Mouse (Mus musculus) B cell, adult 2 months (primary cell): ENCODE measurements around the gene Sdsl.
A peak's percentile ranks its signal among the peaks of the same experiment; 100 is the strongest.

Source experiments
- DNase-seq, 2 experiments: peaks; one replicate each; pipeline ENCODE4 v3.0.0; 2022

Sdsl gene

DNA sequence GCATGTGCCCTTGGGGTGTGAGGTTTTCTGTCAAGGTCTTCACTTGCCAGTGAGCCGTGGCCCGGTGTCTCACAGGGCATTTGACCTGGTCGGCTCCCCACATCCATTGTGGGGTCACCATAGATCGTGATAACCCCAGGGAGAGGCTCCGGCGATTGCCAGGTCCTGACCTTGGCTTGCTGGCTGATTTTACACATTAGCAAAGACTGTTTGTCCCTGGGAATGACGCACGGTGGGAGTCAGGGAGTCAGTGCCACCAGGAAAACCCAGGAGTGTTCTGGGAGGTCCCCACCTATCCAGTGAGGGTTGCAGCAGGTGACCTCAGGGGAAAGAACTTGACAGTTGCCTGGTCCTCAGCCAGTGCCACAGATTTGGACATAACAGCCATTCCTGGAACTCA, at the start of gene Sdsl:
Gene Sdsl (minus strand): TSS at position 41 of the 400 bp plus-strand sequence.
- no peak for DNase-seq

DNA sequence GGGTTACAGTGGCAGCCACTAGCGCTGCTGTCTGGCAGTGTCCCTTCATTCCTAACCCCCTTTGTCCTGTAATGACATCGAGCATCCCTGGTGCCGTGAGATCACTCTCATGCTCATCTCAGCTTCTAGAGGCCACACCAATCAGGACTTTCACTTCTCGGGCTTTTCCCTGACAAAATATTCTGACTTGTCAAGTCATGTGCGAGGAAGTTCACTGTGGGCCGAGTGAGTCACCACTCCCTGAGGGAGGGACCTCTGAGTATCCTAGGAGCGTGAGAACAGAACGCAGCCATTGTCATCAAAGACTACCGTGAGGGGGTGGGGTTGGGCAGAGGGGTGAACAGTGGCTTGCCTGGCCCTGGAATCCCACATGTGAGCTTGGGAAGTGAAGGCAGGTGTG, 44.9 kb upstream of the Sdsl start:
- DNase-seq: no peak

DNA sequence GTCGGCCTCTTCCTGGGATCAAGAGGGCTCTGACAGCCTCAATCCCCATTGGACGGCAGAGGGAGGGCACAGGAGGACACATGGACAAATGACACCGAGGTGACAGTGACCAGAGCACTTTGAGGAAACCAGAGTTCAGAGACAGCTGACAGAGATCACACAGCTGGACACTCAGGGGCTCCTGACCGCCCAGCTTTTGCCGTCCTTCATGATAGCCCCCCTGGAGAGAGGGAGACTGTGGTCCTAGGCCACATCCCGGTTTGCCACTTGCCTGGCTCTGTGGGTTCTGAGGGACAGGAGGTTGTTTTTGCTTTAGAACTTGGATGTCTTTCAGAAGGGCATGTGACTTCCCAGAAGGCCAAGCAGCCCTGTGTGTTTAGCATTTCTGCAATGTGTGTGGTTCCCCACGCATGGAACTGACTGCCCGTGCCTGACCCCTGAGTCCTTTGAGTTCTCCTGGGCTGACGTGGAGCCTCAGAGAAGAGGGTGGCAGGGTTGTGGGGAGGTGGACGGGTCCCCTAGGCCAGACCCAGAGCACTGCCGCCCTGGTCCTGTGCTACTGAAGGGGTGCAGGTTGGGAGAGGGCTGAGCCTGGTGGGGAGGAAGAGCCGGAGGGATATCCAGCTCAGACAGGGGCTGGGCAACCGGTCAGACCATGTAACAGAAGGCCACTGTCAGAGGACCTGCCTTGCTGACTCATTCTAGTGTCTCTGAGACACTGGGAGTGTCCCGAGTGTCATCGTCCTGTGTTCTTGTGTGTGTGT, 43.8 kb upstream of the Sdsl start:
- no peak for DNase-seq

DNA sequence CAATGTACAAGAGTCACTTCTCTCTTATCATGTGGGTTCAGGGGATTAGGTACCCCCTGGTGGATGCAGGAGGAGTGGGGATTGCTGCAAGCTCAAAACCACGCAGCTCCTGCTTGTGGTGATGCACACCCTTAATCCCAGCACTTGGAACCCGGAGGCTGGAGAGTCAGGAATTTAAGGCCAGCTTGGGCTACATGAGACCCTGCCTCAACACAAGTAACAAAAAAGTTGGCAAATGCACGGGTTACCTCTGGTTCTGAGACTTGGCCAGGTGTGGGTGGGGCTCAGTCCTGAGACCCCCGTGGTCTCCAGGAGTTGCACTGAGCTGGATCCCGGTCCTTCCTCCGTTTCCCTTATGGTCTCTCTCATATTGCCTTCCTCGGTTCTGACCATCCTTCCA, 42.8 kb upstream of the Sdsl start:
- DNase-seq: no peak

DNA sequence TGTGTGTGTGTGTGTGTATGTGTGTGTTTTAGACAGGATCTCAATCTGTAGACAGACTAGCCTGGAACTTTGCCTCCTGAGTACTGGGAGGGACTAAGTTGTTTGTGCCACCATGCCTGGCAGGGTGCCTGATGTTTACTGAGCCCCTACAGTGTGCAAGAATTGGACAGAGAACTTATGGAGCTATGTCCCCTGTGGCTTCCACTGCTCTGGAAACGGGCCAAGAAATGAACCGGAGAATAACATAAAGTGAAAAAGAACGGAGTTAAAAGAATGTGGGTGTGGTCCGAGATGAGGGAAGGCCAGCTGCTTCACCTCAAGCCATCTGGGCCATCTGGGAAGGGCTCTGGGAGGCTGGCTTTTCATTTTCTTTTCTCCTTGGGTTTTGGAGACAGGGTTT, 42.1 kb upstream of the Sdsl start:
- no peak for DNase-seq

DNA sequence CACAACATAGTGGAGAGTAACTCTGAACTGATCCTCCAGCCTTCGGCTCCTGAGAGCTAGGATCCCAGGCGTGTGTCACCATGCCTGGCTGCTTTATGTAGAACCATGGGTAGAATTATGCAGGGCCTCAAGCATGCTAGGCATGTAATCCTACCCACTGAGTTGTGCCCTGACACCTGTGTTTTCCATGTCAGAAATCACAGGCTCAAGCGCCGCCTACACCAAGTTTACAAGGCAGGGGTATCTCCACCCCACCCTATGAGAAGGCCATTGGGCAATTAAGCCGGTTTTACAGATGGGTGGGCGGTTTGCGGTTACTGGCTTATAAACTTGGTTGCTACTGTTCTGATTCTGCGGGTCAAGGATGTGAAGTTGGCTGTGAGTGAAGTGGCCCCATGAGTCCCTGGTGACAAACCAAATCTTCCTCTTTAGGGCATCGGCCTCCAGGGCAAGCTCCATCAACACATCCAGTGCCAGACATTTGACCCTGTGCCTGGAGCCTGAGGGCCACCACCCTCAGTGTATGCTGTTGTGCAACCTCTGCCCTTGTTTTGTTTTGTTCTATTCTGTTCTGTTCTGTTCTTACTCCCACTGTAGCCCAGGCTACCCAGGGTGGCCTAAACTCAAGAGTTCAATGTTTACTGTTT, 41.5 kb upstream of the Sdsl start:
- DNase-seq: no peak

DNA sequence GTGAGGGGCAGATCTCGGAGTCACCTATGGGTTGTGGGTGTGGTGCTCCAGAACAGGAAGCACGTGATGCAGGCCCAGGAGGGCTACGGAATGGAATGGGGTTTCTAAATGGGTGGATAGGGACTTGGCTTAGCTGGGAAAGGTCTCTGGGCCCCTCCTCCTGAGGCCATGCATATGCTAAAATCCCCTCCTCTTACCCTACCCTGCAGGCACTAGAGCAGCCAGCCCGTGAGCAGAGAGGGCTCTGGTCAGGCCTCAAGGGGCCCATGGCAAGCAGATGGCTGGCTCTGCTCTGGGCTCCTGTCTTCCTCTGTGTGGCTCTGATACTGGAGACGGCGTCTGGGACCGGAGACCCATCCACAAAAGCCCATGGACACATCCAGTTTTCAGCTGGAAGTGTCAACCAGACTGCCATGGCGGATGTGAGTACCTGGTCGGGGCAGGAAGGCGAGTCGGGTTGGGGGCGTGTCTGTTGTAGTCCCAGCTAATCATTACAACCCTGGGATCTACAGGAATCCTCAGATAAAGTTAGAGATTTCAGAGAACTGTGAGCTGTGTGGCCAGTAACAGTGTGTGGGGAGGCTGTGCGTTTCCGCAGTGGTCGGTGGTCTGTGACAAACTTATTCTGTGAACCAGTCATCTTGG, 40.4 kb upstream of the Sdsl start:
- DNase-seq: no peak

DNA sequence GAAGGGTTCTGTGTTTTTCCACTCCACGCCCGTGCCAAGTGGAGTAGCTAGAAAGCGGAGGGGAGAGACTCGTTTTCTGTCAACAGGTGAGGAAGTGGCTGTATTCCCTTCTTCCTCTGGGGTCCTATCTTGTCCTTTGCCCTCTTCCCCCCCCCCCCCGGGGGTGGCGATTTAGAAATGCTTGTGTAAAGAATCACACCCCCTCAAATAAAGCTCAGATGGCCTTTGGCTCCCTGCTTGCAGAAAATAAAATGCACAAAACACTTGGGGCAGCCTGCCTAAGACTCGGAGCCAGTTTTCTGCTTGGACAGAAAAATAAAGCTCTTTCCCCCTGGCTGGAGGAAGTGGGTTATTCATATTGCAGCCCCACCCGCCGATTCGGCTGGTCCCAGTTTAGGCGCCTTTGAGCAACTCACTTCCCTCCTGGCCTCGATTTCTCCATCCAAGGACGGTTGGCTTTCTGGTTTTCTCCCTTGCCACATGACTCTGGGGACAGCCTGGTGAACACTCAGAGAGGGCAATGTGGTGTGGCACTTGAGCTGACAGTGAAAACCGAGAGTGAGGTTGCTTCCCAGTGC, 39.1 kb upstream of the Sdsl start:
- DNase-seq: peak in 1 of 2 experiments; percentile 20

DNA sequence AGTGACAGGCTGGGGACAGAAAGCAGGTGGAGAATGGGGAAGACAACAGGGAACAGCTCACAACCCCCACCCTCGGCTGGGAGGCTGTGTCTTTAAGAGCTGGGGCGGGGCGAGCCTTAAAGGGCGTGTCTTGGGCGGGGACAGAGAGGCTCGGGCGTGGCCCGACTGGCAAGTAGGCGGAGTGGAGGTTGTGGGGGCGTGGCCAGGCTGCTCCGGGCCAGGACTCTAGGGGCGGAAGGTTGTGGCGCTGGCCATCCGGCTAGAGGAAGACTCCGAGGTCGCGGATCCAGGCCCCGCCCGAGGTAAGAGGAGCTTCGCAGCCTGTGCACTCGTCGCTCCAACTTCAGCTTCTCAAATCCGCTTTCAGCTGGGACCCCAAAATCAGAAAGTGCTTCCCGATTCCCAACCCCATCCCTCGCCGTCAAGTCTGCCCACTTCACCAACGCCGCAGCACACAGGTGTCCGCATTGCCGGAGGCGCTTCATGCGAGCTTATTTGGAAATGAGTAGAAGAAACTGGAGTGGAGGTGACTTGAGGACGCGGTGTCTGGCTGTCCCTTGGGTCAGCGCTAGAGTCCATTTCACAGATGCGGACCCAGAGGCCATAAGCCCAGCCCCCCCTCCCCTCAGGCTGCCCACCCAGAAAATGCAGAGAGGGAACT, 38.5 kb upstream of the Sdsl start, which contains the start of gene Slc8b1:
Gene Slc8b1 (plus strand): TSS at position 187 of the 661 bp plus-strand sequence.
- peak; percentile 99 for DNase-seq

DNA sequence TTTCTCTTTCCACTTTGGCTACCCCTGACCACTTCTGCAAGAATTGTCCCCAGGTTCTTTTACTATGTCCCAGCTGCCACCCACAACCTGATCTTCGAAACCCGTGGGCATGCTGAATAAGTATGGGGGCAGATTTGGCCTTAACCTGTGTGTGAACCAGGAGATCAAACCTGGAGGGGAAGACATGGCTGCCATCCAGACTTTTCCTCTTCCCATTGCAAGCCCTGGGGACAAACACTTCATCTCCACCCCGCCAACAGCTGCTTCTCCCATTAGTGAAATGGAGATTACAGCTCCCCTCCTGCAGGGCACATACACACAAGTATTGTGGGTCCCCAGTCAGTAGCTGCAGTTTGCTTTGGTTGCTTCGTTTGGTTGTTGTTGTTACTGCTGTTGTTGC, 34.7 kb upstream of the Sdsl start:
- DNase-seq: no peak

DNA sequence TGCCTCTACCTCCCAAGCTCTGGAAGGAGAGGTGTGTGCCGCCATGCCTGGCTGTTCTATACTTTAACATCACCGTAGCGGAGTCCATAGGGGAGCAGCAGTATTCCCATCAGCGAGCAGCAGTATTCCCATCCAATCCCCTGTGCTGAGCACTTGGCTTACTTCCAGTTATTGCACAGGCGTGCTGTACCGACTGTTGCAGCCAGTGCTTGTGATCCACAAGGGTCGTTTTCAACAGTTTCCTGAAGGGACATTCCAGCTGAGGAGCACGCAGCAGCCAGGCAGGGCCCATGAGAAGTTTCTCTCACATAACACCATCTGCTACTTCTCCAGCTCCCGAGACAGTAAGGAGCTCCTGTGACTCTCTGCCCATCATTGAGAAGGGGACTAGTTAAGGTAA, 33.9 kb upstream of the Sdsl start:
- no peak for DNase-seq

DNA sequence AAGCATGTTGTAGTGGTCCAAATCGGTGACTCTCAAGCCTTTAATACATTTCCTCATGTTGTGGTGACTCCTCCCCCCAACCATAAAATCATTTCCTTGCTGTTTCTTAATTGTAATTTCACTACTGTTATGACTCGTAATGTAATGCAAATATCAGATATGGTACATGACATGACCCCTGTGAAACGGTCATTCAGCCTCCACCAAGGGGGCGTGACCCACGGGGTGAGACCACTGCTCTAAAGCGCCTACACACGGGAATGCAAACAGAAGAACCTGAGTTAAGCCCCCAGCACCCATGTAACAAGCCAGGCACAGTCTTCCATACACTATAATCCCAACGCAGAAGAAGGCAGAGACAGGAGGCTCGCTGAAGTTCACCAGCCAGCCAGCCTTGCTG, 33.2 kb upstream of the Sdsl start:
- DNase-seq: no peak

DNA sequence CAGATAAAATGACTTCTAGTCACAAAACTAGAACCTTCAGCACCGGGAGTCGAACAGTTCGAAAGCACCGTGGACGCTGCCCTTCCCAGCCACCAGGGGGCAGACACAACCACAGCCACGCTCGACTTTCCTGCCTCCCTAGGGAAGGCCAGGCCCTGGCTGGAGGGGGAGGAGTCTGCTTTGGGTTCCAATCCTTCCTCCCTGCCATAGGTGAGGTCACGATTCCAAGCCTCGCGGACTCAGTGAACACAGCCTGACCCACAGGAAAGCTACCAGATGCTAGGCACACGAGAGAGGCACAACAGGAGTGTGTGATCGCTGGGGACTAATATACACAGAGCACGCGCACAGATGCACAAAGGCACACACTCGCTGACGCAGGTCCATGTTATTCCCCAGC, 32.8 kb upstream of the Sdsl start:
- peak; percentile 72 to 78 for DNase-seq

DNA sequence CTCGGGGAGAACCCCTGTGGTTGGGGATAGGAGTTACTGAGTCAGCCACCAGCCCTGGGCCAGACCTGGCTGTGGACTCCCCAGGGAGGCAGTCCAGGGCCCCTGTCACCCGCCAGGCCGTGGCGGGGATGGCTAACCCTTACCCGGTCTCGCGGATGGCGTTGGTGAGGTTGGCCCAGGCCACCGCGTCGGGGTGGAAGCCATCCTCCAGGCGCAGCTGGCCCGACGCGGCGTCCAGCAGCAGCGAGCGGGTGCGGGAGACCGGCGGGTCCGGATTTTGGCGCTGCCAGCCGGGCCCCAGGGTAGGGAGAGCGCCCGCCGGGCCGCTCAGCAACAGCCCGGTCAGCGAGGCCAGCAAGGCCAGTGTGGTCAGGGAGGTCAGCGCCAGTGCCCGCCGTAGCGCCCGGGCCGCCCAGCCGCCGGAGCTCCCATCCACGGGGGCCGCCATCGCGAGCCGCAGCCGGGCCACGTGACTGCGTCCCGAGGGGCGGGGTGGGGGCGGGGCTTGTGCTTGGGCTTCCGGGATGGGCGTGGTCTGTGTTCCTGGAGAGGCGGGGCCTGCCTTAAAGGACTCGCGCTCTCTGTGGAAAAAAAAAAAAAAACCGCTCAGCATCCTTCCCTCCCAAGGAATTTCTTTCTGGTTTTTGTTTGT, 30.7 kb upstream of the Sdsl start, which contains the start of gene Plbd2:
Gene Plbd2 (minus strand): TSS at position 482 of the 652 bp plus-strand sequence.
- peak; percentile 82 to 83 for DNase-seq

DNA sequence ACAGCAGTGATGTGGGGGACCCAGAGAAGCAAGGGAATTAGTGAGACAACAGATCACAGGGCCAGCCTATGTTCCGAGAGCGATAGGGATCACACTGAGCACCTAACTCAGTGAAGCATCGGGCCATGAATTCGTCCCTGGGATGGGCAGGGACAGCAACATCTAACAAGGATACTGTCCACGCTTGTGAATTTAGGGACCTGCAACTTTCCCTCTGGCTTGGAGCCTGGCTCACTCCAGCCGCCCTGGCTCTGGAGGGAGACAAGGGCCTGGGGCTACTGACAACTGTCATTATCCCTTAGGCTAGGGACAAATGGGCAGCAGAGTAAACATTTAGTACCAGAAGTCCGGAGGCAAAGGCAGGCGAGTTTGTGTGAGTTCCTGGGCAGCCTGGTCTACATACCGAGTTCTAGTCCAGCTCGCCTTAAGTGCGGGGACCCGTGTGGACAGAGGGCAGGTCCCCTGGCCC, 30.1 kb upstream of the Sdsl start:
- no peak for DNase-seq

DNA sequence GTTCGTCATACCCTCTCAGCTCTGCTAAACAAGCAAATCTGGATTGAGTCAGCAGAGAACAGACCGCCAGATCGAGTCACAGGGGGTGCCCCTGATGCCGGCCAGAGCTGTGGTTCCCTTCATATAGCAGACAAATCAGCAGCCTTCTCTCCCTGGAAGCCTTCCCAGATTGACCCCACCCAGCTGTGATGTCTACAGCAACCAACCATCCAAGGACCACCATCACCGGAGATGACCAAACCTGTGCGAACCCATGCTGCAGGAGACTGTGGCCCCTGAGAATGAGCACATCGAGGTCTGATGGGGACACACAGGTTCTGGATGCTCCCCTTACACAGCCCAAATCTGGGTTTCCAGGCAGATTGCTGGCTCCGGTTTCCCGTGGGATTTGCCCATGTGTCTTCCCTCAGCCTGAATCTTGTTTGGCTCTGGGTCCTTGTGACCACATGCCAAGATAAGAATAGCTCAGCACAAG, 29.6 kb upstream of the Sdsl start:
- DNase-seq: no peak

DNA sequence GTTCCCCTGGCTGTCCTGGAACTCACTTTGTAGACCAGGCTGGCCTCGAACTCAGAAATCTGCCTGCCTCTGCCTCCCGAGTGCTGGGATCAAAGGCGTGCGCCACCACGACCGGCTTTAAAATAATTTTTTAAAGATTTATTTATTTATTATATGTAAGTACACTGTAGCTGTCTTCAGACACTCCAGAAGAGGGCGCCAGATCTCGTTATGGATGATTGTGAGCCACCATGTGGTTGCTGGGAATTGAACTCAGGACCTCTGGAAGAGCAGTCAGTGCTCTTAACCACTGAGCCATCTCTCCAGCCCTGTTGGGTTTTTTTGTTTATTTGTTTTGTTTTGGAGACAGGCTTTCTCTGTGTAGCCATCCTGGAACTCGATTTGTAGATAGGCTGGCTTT, 28.0 kb upstream of the Sdsl start:
- peak; percentile 46 to 51 for DNase-seq

DNA sequence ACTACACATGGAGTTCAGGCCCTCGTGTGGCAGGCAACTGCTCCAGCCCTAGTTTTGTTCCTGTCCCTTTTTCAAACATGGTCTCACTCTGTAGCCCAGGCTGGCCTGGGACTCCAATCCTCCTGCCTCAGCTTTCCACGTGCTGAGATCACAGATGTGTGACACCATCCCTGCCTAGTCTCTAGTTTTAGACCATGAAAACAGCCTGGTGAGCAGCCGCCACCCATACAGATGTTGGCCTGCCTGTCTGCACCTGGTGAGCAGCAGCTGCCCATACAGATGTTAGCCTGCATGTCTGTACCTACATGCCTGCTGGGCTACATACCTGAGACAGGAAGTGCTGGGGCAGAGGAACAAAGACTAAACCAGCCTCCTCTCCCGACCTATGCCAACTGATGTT, 26.6 kb upstream of the Sdsl start:
- DNase-seq: no peak

DNA sequence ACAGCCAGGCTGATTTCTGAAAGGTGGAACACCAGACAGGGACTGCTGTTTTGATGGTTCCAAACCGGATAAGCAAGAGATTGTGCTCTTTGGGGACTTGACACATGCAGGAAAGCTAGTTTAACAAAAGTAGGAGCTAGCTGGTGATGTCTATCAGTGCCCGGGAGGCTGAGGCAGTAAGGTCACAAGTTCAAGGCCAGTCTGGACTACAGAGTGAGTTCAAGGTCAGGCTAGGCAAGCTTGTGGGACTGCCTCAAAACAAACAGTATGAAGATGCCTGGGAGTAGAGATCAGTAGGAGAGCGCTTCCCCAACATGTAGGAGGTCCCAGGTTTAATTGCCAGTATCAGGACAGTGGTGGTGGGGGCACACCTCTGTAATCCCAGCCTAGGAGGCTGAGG, 24.5 kb upstream of the Sdsl start:
- DNase-seq: no peak

DNA sequence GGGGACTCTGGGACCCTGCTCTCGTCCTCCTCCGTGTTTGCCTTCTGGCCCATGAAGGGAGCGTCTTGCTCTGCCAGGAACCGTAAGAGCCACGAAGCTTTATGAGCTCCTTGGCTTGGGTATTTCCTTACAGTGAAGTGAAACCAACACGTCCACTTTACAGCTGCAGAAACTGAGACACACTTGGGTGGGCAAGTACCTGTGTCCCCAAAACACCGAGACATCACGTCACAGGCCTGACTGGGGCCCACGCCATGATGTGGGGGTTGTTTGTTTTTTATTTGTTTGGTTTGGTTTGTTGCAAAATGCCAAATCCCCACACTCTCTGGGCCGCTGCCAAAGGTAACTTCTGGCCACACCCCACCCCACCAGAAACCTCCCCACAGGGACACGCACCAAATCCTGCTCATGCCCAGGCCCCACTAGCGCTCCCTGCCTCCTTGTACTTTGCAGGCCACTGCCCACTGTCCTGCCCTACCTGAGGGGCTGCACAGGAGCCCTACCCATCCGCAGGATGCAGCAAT, 23.2 kb upstream of the Sdsl start:
- peak; percentile 28 to 36 for DNase-seq

DNA sequence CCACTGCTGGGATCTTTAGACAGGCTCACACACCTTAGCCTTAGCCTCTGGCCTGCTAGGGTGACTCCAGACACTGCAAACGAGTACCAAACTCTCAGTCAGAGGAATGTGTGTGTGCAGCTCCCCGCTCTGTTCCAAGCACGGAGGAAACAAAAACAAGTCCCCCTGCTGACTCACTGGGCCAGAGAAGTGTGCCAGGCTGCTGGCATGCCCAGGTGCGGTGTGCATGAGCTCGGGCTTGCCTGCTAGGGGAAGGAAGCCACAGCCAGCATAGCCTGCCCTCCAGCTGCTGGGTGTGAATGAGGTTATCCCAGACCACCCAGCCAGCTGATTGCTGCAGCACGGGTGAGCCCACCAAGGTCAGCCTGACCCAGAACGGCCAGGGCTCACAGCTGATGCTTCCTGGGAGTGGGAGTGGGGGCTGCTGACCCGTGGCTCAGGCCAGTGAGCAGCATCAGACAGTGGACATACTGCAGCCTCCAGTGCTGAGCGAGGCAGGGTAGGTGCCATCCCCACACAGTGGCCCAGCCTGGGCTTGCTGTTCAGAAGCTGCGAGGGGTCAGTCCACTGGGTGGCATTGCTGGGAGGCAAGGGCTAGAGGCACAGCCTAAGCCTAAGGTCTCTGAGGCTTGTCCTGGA, 22.6 kb upstream of the Sdsl start:
- no peak for DNase-seq
